Mouse (Mus musculus): ENCODE measurements at regions not wholly inside any gene's neighbourhood (a gene's known extent, or its start where the extent isn't known, plus 50 kb on each side); places are given as distances from the start of the nearest gene placed in this dataset.

- TF ChIP-seq CTCF (IDR thresholded peaks at IDR 0.05; ENCODE audit: extremely low read depth, insufficient read depth, low read length) (no peak), POLR2A (IDR thresholded peaks at IDR 0.05; ENCODE audit: extremely low read depth, insufficient read depth, low read length) (no peak)
These were observed 787.7 kb downstream of the Tmem114 start for GRCm38 (mm10) chr16:7637121-7637700.
